Mouse (Mus musculus): Measurements from ENCODE around the gene Prrg3. TPM values are rescaled to one million over a fixed set of nuclear protein-coding genes. Genes with fewer than 3 reads are reported as not detected.
"Not testable (repeated sequence)": the region's sequence is repeated elsewhere in the genome, so short reads cannot be mapped to it uniquely, and the experiment has no call there.

Gene Prrg3
- polyA plus RNA-seq, 1 experiment from 2014 or later, result 7.9 TPM

DNA sequence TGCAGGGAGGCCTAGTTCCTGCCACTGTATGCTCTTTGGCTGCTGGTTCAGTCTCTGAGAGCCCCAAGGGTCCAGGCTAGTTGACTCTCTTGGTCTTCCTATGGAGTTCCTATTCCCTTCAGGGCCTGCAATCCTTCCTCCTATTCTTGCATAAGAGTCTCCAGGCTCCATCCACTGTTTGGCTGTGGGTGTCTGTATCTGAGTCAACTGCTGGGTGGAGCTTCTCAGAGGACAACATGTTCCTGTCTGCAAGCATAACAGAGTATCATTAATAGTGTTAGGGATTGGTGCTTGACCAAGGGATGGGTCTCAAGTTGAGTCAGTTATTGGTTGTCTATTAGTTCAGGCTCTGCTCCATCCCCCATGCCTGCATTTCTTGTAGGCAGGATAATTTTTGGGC, 15.3 kb downstream of the Prrg3 start:
- H3K4me2 ChIP-seq (ENCODE audit: low read depth, low read length, severe bottlenecking); DNase-seq (ENCODE audit: low spot score); H3K4me1 ChIP-seq (replicated peaks; ENCODE audit: control insufficient read depth, insufficient read depth, low read length); H3K27ac ChIP-seq (ENCODE audit: low read depth, low read length); H3K27me3 ChIP-seq (ENCODE audit: control insufficient read depth, insufficient read depth, low read length); H3K9ac ChIP-seq (ENCODE audit: low read length); H3K9me3 ChIP-seq (ENCODE audit: control insufficient read depth, low read length); H3K36me3 ChIP-seq (ENCODE audit: control insufficient read depth, insufficient read depth, low read length); ATAC-seq (replicated peaks; ENCODE audit: low FRiP score); H3K4me3 ChIP-seq (ENCODE audit: low read depth, low read length): not testable (repeated sequence)

DNA sequence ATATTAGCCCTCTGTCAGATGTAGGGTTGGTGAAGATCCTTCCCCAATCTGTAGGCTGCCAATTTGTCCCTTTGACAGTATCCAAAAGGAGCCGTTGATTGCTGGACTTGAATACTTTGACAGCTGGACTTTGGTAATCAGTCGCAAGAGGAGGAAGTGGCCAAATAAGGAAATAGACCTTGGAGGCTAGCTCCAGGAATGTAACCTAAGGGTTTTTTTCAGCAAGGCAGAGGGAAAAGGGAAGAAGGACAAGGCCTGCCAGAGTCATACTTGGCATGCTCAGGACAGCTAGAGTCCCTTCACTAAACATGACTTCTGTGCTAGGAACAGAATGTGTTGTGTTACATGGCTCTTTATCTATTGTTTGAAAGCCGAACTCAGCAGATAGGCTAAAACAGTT, 18.0 kb downstream of the Prrg3 start:
- no peaks in the 10 kb centered on the region for H3K27me3 ChIP-seq (ENCODE audit: control insufficient read depth, insufficient read depth, low read length)
- no peak overlapping the region for H3K9ac ChIP-seq (ENCODE audit: low read length)
- no peaks in the 10 kb centered on the region for H3K4me1 ChIP-seq (replicated peaks; ENCODE audit: control insufficient read depth, insufficient read depth, low read length)
- ATAC-seq (replicated peaks; ENCODE audit: low FRiP score), result no peak
- no peak for DNase-seq (ENCODE audit: low spot score)
- H3K9me3 ChIP-seq (ENCODE audit: control insufficient read depth, low read length), result no peaks in the 10 kb centered on the region
- H3K4me2 ChIP-seq (ENCODE audit: low read depth, low read length, severe bottlenecking), result no peak overlapping the region
- no peak overlapping the region for H3K4me3 ChIP-seq (ENCODE audit: low read depth, low read length)
- H3K36me3 ChIP-seq (ENCODE audit: control insufficient read depth, insufficient read depth, low read length), result no peaks in the 10 kb centered on the region
- H3K27ac ChIP-seq (ENCODE audit: low read depth, low read length), result no peak overlapping the region
- 84% methylated on average over 3 of the region's 3 CpGs for WGBS

DNA sequence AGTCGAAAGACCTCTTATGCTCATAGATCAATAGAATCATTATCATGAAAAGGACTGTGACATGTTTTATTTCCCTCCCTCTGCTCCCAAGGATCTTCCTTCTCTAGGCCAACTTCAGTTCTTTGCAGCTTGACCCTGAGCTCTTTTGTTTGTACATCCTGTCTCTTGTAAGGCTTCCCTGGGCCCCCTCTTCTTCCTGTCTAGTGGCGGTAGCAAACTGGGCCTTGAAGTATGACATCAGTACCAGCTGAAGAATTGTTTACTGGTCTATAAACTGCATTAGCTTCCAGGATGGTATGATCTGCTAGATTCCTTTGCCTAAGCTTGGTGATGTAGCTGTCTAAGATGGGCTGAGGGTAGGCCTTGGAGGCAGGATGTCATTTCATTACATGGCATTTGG, 18.9 kb downstream of the Prrg3 start:
- Histone ChIP-seq H3K4me2 (ENCODE audit: low read depth, low read length, severe bottlenecking) (no peak overlapping the region), H3K27me3 (ENCODE audit: control insufficient read depth, insufficient read depth, low read length) (no peaks in the 10 kb centered on the region), H3K9ac (ENCODE audit: low read length) (no peak overlapping the region), H3K27ac (ENCODE audit: low read depth, low read length) (no peak overlapping the region), H3K9me3 (ENCODE audit: control insufficient read depth, low read length) (no peaks in the 10 kb centered on the region), H3K4me1 (replicated peaks; ENCODE audit: control insufficient read depth, insufficient read depth, low read length) (no peaks in the 10 kb centered on the region), H3K4me3 (ENCODE audit: low read depth, low read length) (no peak overlapping the region), H3K36me3 (ENCODE audit: control insufficient read depth, insufficient read depth, low read length) (no peaks in the 10 kb centered on the region)
- 65% methylated on average over 2 of the region's 2 CpGs for WGBS
- DNase-seq (ENCODE audit: low spot score), result no peak
- no peak for ATAC-seq (replicated peaks; ENCODE audit: low FRiP score)

GRCm38 (mm10) chrX:71983205-71983604, 20.8 kb downstream of the Prrg3 start:
- H3K9ac ChIP-seq (ENCODE audit: low read length), result no peak overlapping the region
- no peak overlapping the region for H3K27ac ChIP-seq (ENCODE audit: low read depth, low read length)
- ATAC-seq (replicated peaks; ENCODE audit: low FRiP score), result no peak
- 87% methylated on average over 2 of the region's 2 CpGs for WGBS
- H3K4me3 ChIP-seq (ENCODE audit: low read depth, low read length), result no peak overlapping the region
- no peaks in the 10 kb centered on the region for H3K4me1 ChIP-seq (replicated peaks; ENCODE audit: control insufficient read depth, insufficient read depth, low read length)
- H3K36me3 ChIP-seq (ENCODE audit: control insufficient read depth, insufficient read depth, low read length), result no peaks in the 10 kb centered on the region
- H3K4me2 ChIP-seq (ENCODE audit: low read depth, low read length, severe bottlenecking), result no peak overlapping the region
- no peaks in the 10 kb centered on the region for H3K27me3 ChIP-seq (ENCODE audit: control insufficient read depth, insufficient read depth, low read length)
- H3K9me3 ChIP-seq (ENCODE audit: control insufficient read depth, low read length), result no peaks in the 10 kb centered on the region
- DNase-seq (ENCODE audit: low spot score), result no peak

DNA sequence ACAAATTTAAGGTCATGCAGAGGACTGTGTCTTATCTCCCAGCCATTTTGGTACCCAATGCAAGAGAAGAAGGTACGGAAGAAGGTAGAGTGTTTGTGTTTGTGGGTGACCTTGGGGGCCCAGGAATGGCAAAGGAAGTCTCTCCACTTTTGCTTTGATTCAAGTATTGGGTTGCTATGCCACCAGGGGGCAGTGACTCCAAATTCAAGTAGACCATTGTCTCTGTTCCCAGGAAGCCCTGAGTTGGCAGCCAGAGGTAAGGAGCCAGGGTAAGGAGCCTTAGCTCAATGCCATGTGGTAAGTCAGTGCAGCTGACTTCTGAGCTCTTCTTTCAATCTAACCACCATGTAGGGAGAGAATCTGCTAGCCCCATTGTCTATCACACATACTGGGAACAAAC, 21.4 kb downstream of the Prrg3 start:
- DNase-seq (ENCODE audit: low spot score) (no peak), ATAC-seq (replicated peaks; ENCODE audit: low FRiP score) (no peak)
- no peak overlapping the region for H3K4me3 ChIP-seq (ENCODE audit: low read depth, low read length)
- no peaks in the 10 kb centered on the region for H3K27me3 ChIP-seq (ENCODE audit: control insufficient read depth, insufficient read depth, low read length)
- H3K4me2 ChIP-seq (ENCODE audit: low read depth, low read length, severe bottlenecking), result no peak overlapping the region
- no peaks in the 10 kb centered on the region for H3K36me3 ChIP-seq (ENCODE audit: control insufficient read depth, insufficient read depth, low read length)
- H3K9me3 ChIP-seq (ENCODE audit: control insufficient read depth, low read length), result no peaks in the 10 kb centered on the region
- no peak overlapping the region for H3K9ac ChIP-seq (ENCODE audit: low read length)
- WGBS, result 89% methylated on average over 1 of the region's 1 CpGs
- no peaks in the 10 kb centered on the region for H3K4me1 ChIP-seq (replicated peaks; ENCODE audit: control insufficient read depth, insufficient read depth, low read length)
- no peak overlapping the region for H3K27ac ChIP-seq (ENCODE audit: low read depth, low read length)

DNA sequence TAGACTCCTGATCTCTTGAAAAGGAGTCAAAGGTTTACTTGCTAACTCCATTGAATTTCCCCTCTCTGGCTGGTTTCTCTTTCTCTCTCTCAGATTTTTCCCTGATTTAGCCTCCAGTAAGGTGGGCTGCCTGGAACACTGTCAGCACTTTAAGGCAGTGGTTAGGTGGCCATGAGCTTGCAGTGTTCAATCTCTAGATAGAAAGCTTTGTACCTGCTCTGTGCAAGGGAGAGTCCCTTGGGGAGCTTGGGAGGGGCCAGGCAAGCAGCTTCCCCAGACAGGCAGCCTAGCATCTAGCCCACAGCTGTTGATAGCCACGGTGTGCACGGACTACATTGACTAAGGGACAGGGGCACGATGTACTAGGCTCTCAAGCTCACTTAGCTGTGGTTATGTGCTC, 29.1 kb downstream of the Prrg3 start, which contains the start of gene Cnga2:
Gene Cnga2, plus strand, starts transcription at position 301 of the 400 bp plus-strand sequence.
- no peak within 1 kb of the TSS for H3K4me3 ChIP-seq (ENCODE audit: low read depth, low read length)
- DNase-seq (ENCODE audit: low spot score) (no peak), ATAC-seq (replicated peaks; ENCODE audit: low FRiP score) (no peak)
- H3K36me3 ChIP-seq (ENCODE audit: control insufficient read depth, insufficient read depth, low read length), result no peaks in the 10 kb centered on the region
- H3K4me1 ChIP-seq (replicated peaks; ENCODE audit: control insufficient read depth, insufficient read depth, low read length), result no peaks in the 10 kb centered on the region
- no peak within 1 kb of the TSS for H3K9ac ChIP-seq (ENCODE audit: low read length)
- no peaks in the 10 kb centered on the region for H3K27me3 ChIP-seq (ENCODE audit: control insufficient read depth, insufficient read depth, low read length)
- H3K4me2 ChIP-seq (ENCODE audit: low read depth, low read length, severe bottlenecking), result no peak within 1 kb of the TSS
- H3K9me3 ChIP-seq (ENCODE audit: control insufficient read depth, low read length), result no peaks in the 10 kb centered on the region
- WGBS, result 77% methylated on average over 3 of the region's 3 CpGs
- no peak within 1 kb of the TSS for H3K27ac ChIP-seq (ENCODE audit: low read depth, low read length)

DNA sequence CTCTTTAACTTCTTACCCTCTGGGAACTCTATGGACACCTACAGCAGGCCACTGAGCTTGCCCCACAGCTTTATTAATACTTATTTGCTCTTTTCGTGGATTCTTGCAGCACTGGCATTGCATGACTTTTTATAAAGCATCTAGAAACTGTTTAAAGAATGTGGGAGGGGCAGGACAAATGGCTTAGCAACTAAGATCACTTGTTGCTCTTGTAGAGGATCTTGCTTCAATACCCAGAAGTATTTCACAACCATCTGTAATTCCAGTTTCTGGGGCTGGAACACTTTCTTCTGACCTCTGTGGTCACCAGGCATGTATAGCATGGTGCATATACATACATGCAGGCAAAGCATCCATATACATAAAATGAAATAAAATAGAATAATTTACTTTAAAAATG, 33.5 kb downstream of the Prrg3 start:
- ATAC-seq (replicated peaks; ENCODE audit: low FRiP score) (no peak), DNase-seq (ENCODE audit: low spot score) (no peak)
- no peaks in the 10 kb centered on the region for H3K36me3 ChIP-seq (ENCODE audit: control insufficient read depth, insufficient read depth, low read length)
- H3K9ac ChIP-seq (ENCODE audit: low read length), result no peak overlapping the region
- no peak overlapping the region for H3K4me3 ChIP-seq (ENCODE audit: low read depth, low read length)
- 66% methylated on average over 1 of the region's 1 CpGs for WGBS
- no peaks in the 10 kb centered on the region for H3K27me3 ChIP-seq (ENCODE audit: control insufficient read depth, insufficient read depth, low read length)
- H3K4me2 ChIP-seq (ENCODE audit: low read depth, low read length, severe bottlenecking), result no peak overlapping the region
- H3K9me3 ChIP-seq (ENCODE audit: control insufficient read depth, low read length), result no peaks in the 10 kb centered on the region
- no peak overlapping the region for H3K27ac ChIP-seq (ENCODE audit: low read depth, low read length)
- no peaks in the 10 kb centered on the region for H3K4me1 ChIP-seq (replicated peaks; ENCODE audit: control insufficient read depth, insufficient read depth, low read length)

GRCm38 (mm10) chrX:72009930-72010329, 47.5 kb downstream of the Prrg3 start:
- Histone ChIP-seq H3K4me1 (replicated peaks; ENCODE audit: control insufficient read depth, insufficient read depth, low read length) (no peaks in the 10 kb centered on the region), H3K9me3 (ENCODE audit: control insufficient read depth, low read length) (no peaks in the 10 kb centered on the region), H3K9ac (ENCODE audit: low read length) (no peak overlapping the region), H3K4me2 (ENCODE audit: low read depth, low read length, severe bottlenecking) (no peak overlapping the region), H3K36me3 (ENCODE audit: control insufficient read depth, insufficient read depth, low read length) (no peaks in the 10 kb centered on the region), H3K27me3 (ENCODE audit: control insufficient read depth, insufficient read depth, low read length) (no peaks in the 10 kb centered on the region), H3K27ac (ENCODE audit: low read depth, low read length) (no peak overlapping the region), H3K4me3 (ENCODE audit: low read depth, low read length) (no peak overlapping the region)
- DNase-seq (ENCODE audit: low spot score) (no peak), ATAC-seq (replicated peaks; ENCODE audit: low FRiP score) (no peak)

- 73% methylated on average over 9 of the region's 9 CpGs for WGBS
- H3K4me1 ChIP-seq (replicated peaks; ENCODE audit: control insufficient read depth, insufficient read depth, low read length), result no peaks in the 10 kb centered on the region
- no peak overlapping the region for H3K27ac ChIP-seq (ENCODE audit: low read depth, low read length)
- H3K9ac ChIP-seq (ENCODE audit: low read length), result no peak overlapping the region
- ATAC-seq (replicated peaks; ENCODE audit: low FRiP score) (no peak), DNase-seq (ENCODE audit: low spot score) (no peak)
- no peaks in the 10 kb centered on the region for H3K27me3 ChIP-seq (ENCODE audit: control insufficient read depth, insufficient read depth, low read length)
- H3K36me3 ChIP-seq (ENCODE audit: control insufficient read depth, insufficient read depth, low read length), result no peaks in the 10 kb centered on the region
- no peak overlapping the region for H3K4me2 ChIP-seq (ENCODE audit: low read depth, low read length, severe bottlenecking)
- no peak overlapping the region for H3K4me3 ChIP-seq (ENCODE audit: low read depth, low read length)
- no peaks in the 10 kb centered on the region for H3K9me3 ChIP-seq (ENCODE audit: control insufficient read depth, low read length)
Observed at GRCm38 (mm10) chrX:72012236-72012635, 49.8 kb downstream of the Prrg3 start.

Data from forebrain, embryonic 11.5 days (tissue).